Mouse (Mus musculus) erythroblast, embryonic 14.5 days (primary cell): ENCODE data around the gene Cdkl3. TPM values are rescaled to one million over a fixed set of nuclear protein-coding genes. Genes with fewer than 3 reads are reported as not detected.

Experiments
- H3K27me3 ChIP-seq: 2 replicates; pipeline ENCODE4 v1.6.1; 2012; ENCODE audit warnings: inconsistent platforms; ENCODE audit not compliant: control insufficient read depth
- H3K36me3 ChIP-seq: 2 replicates; pipeline ENCODE4 v1.6.1; 2012; ENCODE audit warnings: mild to moderate bottlenecking, inconsistent platforms; ENCODE audit not compliant: control insufficient read depth
- H3K4me1 ChIP-seq: 2 replicates; pipeline ENCODE4 v1.6.1; 2012; ENCODE audit warnings: inconsistent platforms; ENCODE audit not compliant: control insufficient read depth
- H3K4me3 ChIP-seq: replicated peaks from 2 replicates; pipeline ENCODE3; 2012; ENCODE audit warnings: moderate library complexity, mild to moderate bottlenecking, inconsistent platforms
- H3K9me3 ChIP-seq: 2 replicates; pipeline ENCODE4 v1.6.1; 2012; ENCODE audit warnings: low read length, inconsistent platforms, mixed read lengths; ENCODE audit not compliant: control insufficient read depth
- GATA1 ChIP-seq: IDR thresholded peaks from 2 replicates; pipeline ENCODE4 v1.6.1; 2012; ENCODE audit warnings: low read length, inconsistent platforms, mixed read lengths
- TAL1 ChIP-seq: IDR thresholded peaks from 3 replicates; pipeline ENCODE4 v1.6.1; 2012; ENCODE audit warnings: low read length, inconsistent platforms, mixed read lengths
- polyA plus RNA-seq: library from polyadenylated mRNA; stranded (reverse); fragments of >175 nt; gene quantifications from 2 replicates; pipeline ENCODE4 v1.2.3, GENCODE M21; 2012

The Cdkl3 gene
- polyA plus RNA-seq: not detected in 2 replicates

- Histone ChIP-seq H3K4me1 (peaks cover 45% of the 10 kb centered on the region), H3K9me3 (no peaks in the 10 kb centered on the region), H3K4me3 (peak within 1 kb of the TSS; percentile 91), H3K27me3 (no peaks in the 10 kb centered on the region), H3K36me3 (no peaks in the 10 kb centered on the region)
- TF ChIP-seq GATA1 (no peak), TAL1 (no peak)
These were observed at the start of gene Cdkl3 for GRCm38 (mm10) chr11:52003772-52004528. Cdkl3 (plus strand) TSS chr11:52004221.

DNA sequence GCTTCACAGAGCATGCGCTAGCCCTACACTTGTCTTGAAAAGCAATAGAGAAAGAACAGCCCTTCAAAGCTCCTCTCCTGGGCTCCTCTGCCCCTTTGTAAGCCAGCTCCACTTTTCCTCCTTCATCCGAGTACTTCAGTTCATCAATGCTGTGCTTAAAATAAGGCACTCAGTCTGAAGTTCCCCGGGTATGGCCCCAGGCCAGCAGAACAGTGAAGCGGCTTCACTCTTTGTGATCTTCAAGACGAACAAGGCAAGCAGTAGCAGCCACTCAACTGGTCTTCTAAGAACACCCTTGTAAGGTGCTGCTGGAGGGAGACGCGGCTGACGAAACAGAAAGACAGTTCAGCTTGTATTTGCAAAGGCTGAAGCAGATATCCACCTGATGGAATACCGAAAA lies 47.9 kb upstream of the Cdkl3 start:
- Histone ChIP-seq H3K4me3 (no peak overlapping the region), H3K4me1 (peaks cover 3% of the 10 kb centered on the region), H3K27me3 (peaks cover 2% of the 10 kb centered on the region; the same call in 1 of the 2 replicates), H3K9me3 (no peaks in the 10 kb centered on the region; the same call in 1 of the 2 replicates), H3K36me3 (no peaks in the 10 kb centered on the region)
- TF ChIP-seq GATA1 (no peak), TAL1 (no peak)

GRCm38 (mm10) chr11:51957760-51958159 lies 46.3 kb upstream of the Cdkl3 start:
- no peak overlapping the region for H3K4me3 ChIP-seq
- H3K9me3 ChIP-seq: no peaks in the 10 kb centered on the region; the same call in 1 of the 2 replicates
- H3K27me3 ChIP-seq: peaks cover 2% of the 10 kb centered on the region; the same call in 1 of the 2 replicates
- no peaks in the 10 kb centered on the region for H3K36me3 ChIP-seq
- H3K4me1 ChIP-seq: no peaks in the 10 kb centered on the region
- TF ChIP-seq GATA1 (no peak), TAL1 (no peak)

- peaks cover 2% of the 10 kb centered on the region; the same call in 1 of the 2 replicates for H3K27me3 ChIP-seq
- H3K9me3 ChIP-seq: no peaks in the 10 kb centered on the region; the same call in 1 of the 2 replicates
- H3K4me1 ChIP-seq: no peaks in the 10 kb centered on the region
- H3K4me3 ChIP-seq: no peak overlapping the region
- TF ChIP-seq TAL1: no peak
- no peaks in the 10 kb centered on the region for H3K36me3 ChIP-seq
These were observed 44.5 kb upstream of the Cdkl3 start for GRCm38 (mm10) chr11:51959511-51959910.

GRCm38 (mm10) chr11:51960061-51960460 lies 44.0 kb upstream of the Cdkl3 start:
- Histone ChIP-seq H3K4me3 (no peak overlapping the region), H3K36me3 (no peaks in the 10 kb centered on the region), H3K27me3 (peaks cover 2% of the 10 kb centered on the region; the same call in 1 of the 2 replicates), H3K9me3 (no peaks in the 10 kb centered on the region; the same call in 1 of the 2 replicates), H3K4me1 (no peaks in the 10 kb centered on the region)
- TF ChIP-seq GATA1 (no peak), TAL1 (no peak)

DNA sequence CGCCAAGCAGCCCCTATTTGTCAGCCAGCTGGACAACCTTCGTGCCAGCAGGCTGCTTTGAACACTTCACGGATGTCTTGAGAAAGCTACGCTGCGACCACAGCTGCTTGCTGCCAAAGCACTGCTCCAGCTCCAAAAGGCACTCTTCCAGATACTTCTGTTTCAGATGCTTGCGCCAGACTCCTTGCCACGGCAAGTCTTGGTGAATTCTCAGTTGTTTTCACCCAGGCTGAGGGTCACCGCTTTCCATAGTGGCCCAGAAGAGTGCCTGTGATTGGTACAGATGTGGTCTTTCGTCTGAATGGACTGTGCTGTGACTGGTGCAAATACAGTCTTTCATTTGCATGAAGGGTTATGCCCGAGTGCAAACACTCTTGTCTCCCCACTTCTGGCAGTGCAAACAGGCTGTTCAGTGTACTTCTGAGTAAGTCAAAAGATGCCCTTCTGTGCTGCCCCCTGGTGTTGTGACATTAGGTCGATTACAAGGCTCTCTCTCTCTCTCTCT lies 43.0 kb upstream of the Cdkl3 start:
- H3K4me3 ChIP-seq: no peak overlapping the region
- no peaks in the 10 kb centered on the region; the same call in 1 of the 2 replicates for H3K9me3 ChIP-seq
- TF ChIP-seq TAL1: no peak
- no peak for TF ChIP-seq GATA1
- no peaks in the 10 kb centered on the region for H3K4me1 ChIP-seq
- no peaks in the 10 kb centered on the region for H3K36me3 ChIP-seq
- H3K27me3 ChIP-seq: peaks cover 2% of the 10 kb centered on the region; the same call in 1 of the 2 replicates

DNA sequence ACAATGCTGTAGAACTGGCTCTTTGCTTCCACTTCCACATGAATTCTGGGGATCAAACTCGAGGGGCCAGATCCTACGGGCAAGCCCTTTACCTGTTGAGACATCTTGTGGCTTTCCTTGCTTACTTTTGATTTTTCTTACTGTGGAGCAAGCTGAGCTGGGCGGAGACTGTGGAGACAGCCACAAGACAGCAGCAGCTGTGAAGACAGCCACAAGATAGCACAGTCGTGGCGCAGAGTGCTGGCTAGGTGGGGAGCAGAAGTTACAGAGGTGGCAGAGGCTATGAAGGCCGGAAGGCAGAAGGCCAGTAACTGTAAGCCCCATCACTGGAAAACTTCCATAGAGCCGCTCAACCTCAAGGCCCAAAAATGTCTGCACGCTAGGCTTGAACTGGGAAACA lies 42.3 kb upstream of the Cdkl3 start:
- no peaks in the 10 kb centered on the region for H3K36me3 ChIP-seq
- no peaks in the 10 kb centered on the region; the same call in 1 of the 2 replicates for H3K9me3 ChIP-seq
- H3K4me3 ChIP-seq: no peak overlapping the region
- no peaks in the 10 kb centered on the region for H3K27me3 ChIP-seq
- H3K4me1 ChIP-seq: no peaks in the 10 kb centered on the region
- no peak for TF ChIP-seq TAL1
- TF ChIP-seq GATA1: no peak

DNA sequence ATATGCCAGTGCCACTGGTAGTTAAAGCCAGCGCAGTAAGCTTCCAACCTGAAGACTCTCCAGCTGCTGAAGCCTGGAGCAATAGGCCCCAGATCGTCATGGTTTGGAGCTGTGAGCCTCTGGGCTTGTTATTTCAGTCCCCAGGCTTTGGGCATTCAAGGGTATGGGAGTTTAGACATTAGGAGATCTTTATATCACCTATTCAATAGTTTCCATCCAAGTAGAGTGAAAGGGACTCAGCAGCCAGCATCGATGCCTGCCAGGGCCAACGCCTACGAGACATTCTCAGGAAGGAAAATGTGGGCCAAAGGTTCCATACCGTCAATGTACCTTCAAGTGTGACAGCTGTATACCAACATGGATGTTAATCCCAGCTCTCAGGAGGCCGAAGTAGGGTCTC lies 41.7 kb upstream of the Cdkl3 start:
- no peaks in the 10 kb centered on the region for H3K27me3 ChIP-seq
- no peaks in the 10 kb centered on the region for H3K36me3 ChIP-seq
- no peak overlapping the region for H3K4me3 ChIP-seq
- H3K4me1 ChIP-seq: peaks cover 3% of the 10 kb centered on the region
- H3K9me3 ChIP-seq: no peaks in the 10 kb centered on the region; the same call in 1 of the 2 replicates
- TF ChIP-seq TAL1 (no peak), GATA1 (no peak)

- no peak overlapping the region for H3K4me3 ChIP-seq
- no peaks in the 10 kb centered on the region for H3K27me3 ChIP-seq
- no peaks in the 10 kb centered on the region for H3K9me3 ChIP-seq
- no peak for TF ChIP-seq TAL1
- TF ChIP-seq GATA1: no peak
- H3K36me3 ChIP-seq: peaks cover 26% of the 10 kb centered on the region
- H3K4me1 ChIP-seq: peaks cover 19% of the 10 kb centered on the region
These were observed 37.4 kb upstream of the Cdkl3 start for GRCm38 (mm10) chr11:51966651-51967050.
